Mouse (Mus musculus): ENCODE measurements around the gene Frmpd1.

Gene Frmpd1

DNA sequence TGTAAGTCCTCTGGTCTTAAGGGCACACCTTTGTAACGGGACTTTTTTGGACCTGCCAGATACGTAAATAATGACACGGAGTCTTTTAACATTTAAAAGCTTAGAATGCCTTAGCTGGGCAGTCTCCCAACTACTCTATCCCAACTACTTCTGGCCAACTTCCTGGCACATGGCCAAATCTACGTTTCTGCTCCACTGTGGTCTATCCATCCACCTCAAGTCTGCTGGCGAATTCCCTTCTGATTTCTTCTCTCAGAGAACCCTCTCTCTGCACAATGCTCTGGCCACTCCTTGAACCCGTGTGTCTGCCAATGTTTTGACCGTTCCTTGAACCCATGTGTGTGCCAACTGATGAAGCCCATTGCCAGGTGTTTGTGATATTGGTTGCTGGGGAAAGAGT is 146.5 kb downstream of the Frmpd1 start:
- no peak for DNase-seq (ENCODE audit: low spot score)

DNA sequence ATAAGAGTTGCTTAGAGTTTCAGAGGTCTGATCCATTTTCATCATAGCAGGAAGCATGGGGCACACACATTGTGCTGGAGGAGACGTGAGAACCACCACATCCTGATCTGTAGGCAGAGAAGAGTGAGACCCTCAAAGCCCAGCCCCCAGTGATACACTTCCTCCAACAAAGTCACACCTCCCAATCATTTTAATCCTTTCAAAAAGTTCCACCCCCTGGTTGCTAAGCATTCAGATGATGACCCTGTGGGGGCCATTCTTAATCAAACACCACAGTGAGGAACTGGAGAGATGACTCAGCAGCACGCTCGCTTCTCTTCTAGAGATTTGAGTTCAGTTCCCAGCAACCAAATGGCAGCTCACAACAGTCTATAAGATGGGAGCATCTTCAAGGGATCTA is 147.8 kb downstream of the Frmpd1 start:
- no peak for DNase-seq (ENCODE audit: low spot score)

Data from urinary bladder, postnatal 25 days (tissue).